In the genomic region with DNA sequence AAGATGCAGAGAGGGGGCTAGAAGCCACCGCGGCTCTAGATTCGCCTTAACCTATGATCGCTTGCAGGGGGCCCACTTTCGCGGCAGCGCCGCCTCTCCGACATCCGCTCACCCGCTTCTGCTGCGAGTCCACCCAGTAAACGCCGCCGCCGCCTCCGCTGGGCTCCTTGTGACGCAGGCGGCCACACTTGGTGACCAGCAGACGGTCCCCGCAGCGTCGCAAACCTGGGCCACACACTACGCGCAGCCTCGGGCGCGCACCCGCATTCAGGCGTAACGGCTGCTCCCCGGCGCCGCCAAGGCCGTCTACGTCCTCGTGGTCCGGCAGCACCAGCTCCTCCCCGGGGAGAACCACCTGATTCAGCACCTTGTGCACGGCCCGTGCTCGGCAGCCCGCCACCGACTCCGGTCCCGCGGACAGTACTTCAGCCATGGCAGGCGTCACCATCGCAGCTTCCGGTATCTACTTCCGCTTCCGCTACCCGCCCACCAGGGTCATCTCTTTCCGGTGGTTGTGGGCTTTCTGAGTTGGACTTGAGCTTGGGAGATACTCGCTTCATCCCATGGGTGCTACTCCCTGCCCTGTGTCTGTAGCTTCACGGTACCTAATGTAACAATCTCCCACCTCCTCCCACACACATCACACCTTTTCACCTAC, we compare ENCODE assay signal across 8 mouse cellular contexts. TPM values are rescaled to one million over a fixed set of nuclear protein-coding genes. Genes with fewer than 3 reads are reported as not detected.
DNase-seq lines count a peak whose midpoint lies in the region; ATAC-seq and TF ChIP-seq lines count a peak whose summit lies in the region.

No protein-coding gene starts in this region.

- peak; percentile 81 for ATAC-seq in G1E (ENCODE audit: extremely low read depth, insufficient number of reproducible peaks, low FRiP score, poor library complexity, severe bottlenecking)
- peak; percentile 92 for ATAC-seq in forebrain, embryonic 16.5 days
- peak; percentile 88 for ATAC-seq in neural tube, embryonic 15.5 days (ENCODE audit: low FRiP score)

- H3K36me3 ChIP-seq in G1E (replicated peaks), result peaks cover 39% of the 10 kb centered on the region
- H3K36me3 ChIP-seq in forebrain, embryonic 16.5 days (ENCODE audit: control insufficient read depth, insufficient read depth), result peaks cover 7% of the 10 kb centered on the region; the same call in 1 of the 2 replicates
- H3K36me3 ChIP-seq in neural tube, embryonic 15.5 days, result peaks cover 24% of the 10 kb centered on the region

- peak; percentile 92 for DNase-seq in G1E (ENCODE audit: low spot score)
- peak; percentile 87 to 89 for DNase-seq in cerebellum, adult 18-20 months
- DNase-seq in heart, postnatal 36 days, result peak; percentile 82 to 88
- peak; percentile 81 to 85 for DNase-seq in layer of hippocampus, adult 2 months (ENCODE audit: low spot score in 2 of 2)
- peak; percentile 87 for DNase-seq in lung, adult 2 months
- DNase-seq in testis, postnatal 10 days (ENCODE audit: low spot score), result peak; percentile 82

- peak overlapping the region; percentile 67 for H3K27ac ChIP-seq in forebrain, embryonic 16.5 days (ENCODE audit: low read length)
- H3K27ac ChIP-seq in layer of hippocampus, adult 2 months, result peak overlapping the region; percentile 96
- peak overlapping the region; percentile 86 for H3K27ac ChIP-seq in neural tube, embryonic 15.5 days (replicated peaks)

- intact Hi-C loops in heart, postnatal 36 days (cut with DNase I), result loop anchor here (1.0 to 5.0 kb wide), 2 partner anchors 22 to 212 kb away; partner anchors contain the start of genes Dcaf10, Exosc3 and Shb

- H3K9ac ChIP-seq in forebrain, embryonic 16.5 days (replicated peaks; ENCODE audit: low read depth, low read length), result peak overlapping the region; percentile 92
- peak overlapping the region; percentile 78 for H3K9ac ChIP-seq in neural tube, embryonic 15.5 days (replicated peaks)

- no peak for TF ChIP-seq CTCF in G1E (IDR thresholded peaks at IDR 0.05; ENCODE audit: low read depth, low read length)
- peak; percentile 52 for TF ChIP-seq CTCF in layer of hippocampus, adult 2 months (conservative IDR thresholded peaks at IDR 0.05)
- no peak for TF ChIP-seq CTCF in lung, adult 2 months (IDR thresholded peaks at IDR 0.05; ENCODE audit: insufficient read depth, low read length)

- peak; percentile 81; the same call in 1 of the 2 replicates for TF ChIP-seq POLR2A in lung, adult 2 months (IDR thresholded peaks at IDR 0.05; ENCODE audit: borderline replicate concordance, extremely low read depth, low read depth, low read length)

- under 1% methylated on average over 56 of the region's 56 CpGs for WGBS in forebrain, embryonic 16.5 days
- under 1% methylated on average over 56 of the region's 56 CpGs for WGBS in lung, adult 2 months
- under 1% methylated on average over 55 of the region's 56 CpGs for WGBS in neural tube, embryonic 15.5 days

- peaks cover 24% of the 10 kb centered on the region for H3K4me1 ChIP-seq in G1E (ENCODE audit: insufficient read depth, low read depth, low read length)
- H3K4me1 ChIP-seq in forebrain, embryonic 16.5 days (replicated peaks; ENCODE audit: control insufficient read depth, insufficient read depth, low read length), result peaks cover 18% of the 10 kb centered on the region
- H3K4me1 ChIP-seq in lung, adult 2 months (ENCODE audit: control insufficient read depth, insufficient read depth, low read length), result peaks cover 7% of the 10 kb centered on the region; the same call in 1 of the 2 replicates
- peaks cover 23% of the 10 kb centered on the region for H3K4me1 ChIP-seq in neural tube, embryonic 15.5 days

- no peaks in the 10 kb centered on the region for H3K9me3 ChIP-seq in G1E (replicated peaks)
- H3K9me3 ChIP-seq in forebrain, embryonic 16.5 days (ENCODE audit: control insufficient read depth, low read length), result no peaks in the 10 kb centered on the region
- no peaks in the 10 kb centered on the region for H3K9me3 ChIP-seq in neural tube, embryonic 15.5 days (replicated peaks)

- no peaks in the 10 kb centered on the region; the same call in 1 of the 2 replicates for H3K27me3 ChIP-seq in G1E (ENCODE audit: insufficient read depth, low read length)
- peaks cover 10% of the 10 kb centered on the region for H3K27me3 ChIP-seq in forebrain, embryonic 16.5 days (replicated peaks; ENCODE audit: control insufficient read depth, insufficient read depth, low read length)
- peaks cover 25% of the 10 kb centered on the region for H3K27me3 ChIP-seq in neural tube, embryonic 15.5 days (replicated peaks)

- peak overlapping the region; percentile 80 for H3K4me2 ChIP-seq in forebrain, embryonic 16.5 days (ENCODE audit: low read length)
- H3K4me2 ChIP-seq in neural tube, embryonic 15.5 days, result peak overlapping the region; percentile 71

- peak overlapping the region; percentile 100 for H3K4me3 ChIP-seq in G1E (ENCODE audit: low read depth, low read length)
- peak overlapping the region; percentile 88 for H3K4me3 ChIP-seq in forebrain, embryonic 16.5 days (replicated peaks; ENCODE audit: low read length)
- H3K4me3 ChIP-seq in layer of hippocampus, adult 2 months, result peak overlapping the region; percentile 87
- H3K4me3 ChIP-seq in lung, adult 2 months (replicated peaks; ENCODE audit: extremely low read depth, low read depth, low read length), result peak overlapping the region; percentile 98
- peak overlapping the region; percentile 72 for H3K4me3 ChIP-seq in neural tube, embryonic 15.5 days (replicated peaks)

RNA-seq across cellular contexts. Expression of gene Dcaf10, which starts 21.6 kb away (rescaled TPM):
- total RNA-seq in G1E (2014; fragmentation: Nextera tagmentation) (18.0 and 23.5 TPM in 2 replicates), G1E (2017) (13.6 and 13.8 TPM in 2 replicates)
- 28.8 and 38.6 TPM in 2 replicates for polyA plus RNA-seq in G1E (2012)
- 7.1 and 8.1 TPM in 2 replicates for polyA plus RNA-seq in forebrain, embryonic 16.5 days (2015; fragmentation: Nextera tagmentation; extraction: Ambion mirVana)
- 10 to 100 TPM; 13.8 to 14.9 TPM for total RNA-seq in heart, postnatal 36 days (2021)
- 10 to 100 TPM; 16.1 to 16.9 TPM for total RNA-seq in layer of hippocampus, adult 2 months (2021)
- polyA plus RNA-seq in lung, adult 2 months (2012; rRNA removed), result 14.7 and 28.0 TPM in 2 replicates
- polyA plus RNA-seq in neural tube, embryonic 15.5 days (2015; fragmentation: Nextera tagmentation; extraction: Ambion mirVana), result 8.0 and 8.6 TPM in 2 replicates

RNA-seq across cellular contexts. Expression of gene Exosc3, which starts 22.2 kb away (rescaled TPM):
- total RNA-seq in G1E (2014; fragmentation: Nextera tagmentation) (70.5 and 82.3 TPM in 2 replicates), G1E (2017) (240 and 278 TPM in 2 replicates)
- polyA plus RNA-seq in G1E (2012), result 125 and 148 TPM in 2 replicates
- 45.7 and 46.8 TPM in 2 replicates for polyA plus RNA-seq in forebrain, embryonic 16.5 days (2015; fragmentation: Nextera tagmentation; extraction: Ambion mirVana)
- total RNA-seq in heart, postnatal 36 days (2021), result 10 to 100 TPM; 12.4 to 14.8 TPM
- total RNA-seq in layer of hippocampus, adult 2 months (2021), result 10 to 100 TPM; 15.3 to 15.7 TPM
- 20.6 and 22.2 TPM in 2 replicates for polyA plus RNA-seq in lung, adult 2 months (2012; rRNA removed)
- 30.6 and 48.7 TPM in 2 replicates for polyA plus RNA-seq in neural tube, embryonic 15.5 days (2015; fragmentation: Nextera tagmentation; extraction: Ambion mirVana)

RNA-seq across cellular contexts. Expression of gene Trmt10b, which starts 23.4 kb away (rescaled TPM):
- total RNA-seq in G1E (2014; fragmentation: Nextera tagmentation) (29.0 and 31.0 TPM in 2 replicates), G1E (2017) (22.8 and 23.4 TPM in 2 replicates)
- 1.7 and 2.0 TPM in 2 replicates for polyA plus RNA-seq in G1E (2012)
- polyA plus RNA-seq in forebrain, embryonic 16.5 days (2015; fragmentation: Nextera tagmentation; extraction: Ambion mirVana), result 21.6 and 22.9 TPM in 2 replicates
- 1 to 10 TPM; 5.1 to 5.2 TPM for total RNA-seq in heart, postnatal 36 days (2021)
- 10 to 100 TPM; 13.8 to 16.1 TPM for total RNA-seq in layer of hippocampus, adult 2 months (2021)
- 1.9 and 3.0 TPM in 2 replicates for polyA plus RNA-seq in lung, adult 2 months (2012; rRNA removed)
- 22.8 and 23.5 TPM in 2 replicates for polyA plus RNA-seq in neural tube, embryonic 15.5 days (2015; fragmentation: Nextera tagmentation; extraction: Ambion mirVana)

Comparison
In these comparisons a context has a peak if more than half of its experiments do, and no peak if none do; other contexts are left out.
1. Peak in every context shown above with its lines: DNase-seq, ATAC-seq, H3K4me3 ChIP-seq and H3K27ac ChIP-seq.